Mouse (Mus musculus) lung, adult 2 months (tissue): ENCODE measurements around the gene Wdfy1.

Experiments used
- CTCF ChIP-seq: fragments of 200-500 bp; IDR thresholded peaks from 2 replicates; pipeline ENCODE4 v1.5.1; 2011; ENCODE audit warnings: mild to moderate bottlenecking, low read length, control low read depth; ENCODE audit not compliant: insufficient read depth
- POLR2A ChIP-seq: fragments of 200-500 bp; IDR thresholded peaks from 2 replicates; pipeline ENCODE4 v1.6.1; 2011; ENCODE audit warnings: low read depth, mild to moderate bottlenecking, control low read depth, low read length, borderline replicate concordance; ENCODE audit errors: extremely low read depth

DNA sequence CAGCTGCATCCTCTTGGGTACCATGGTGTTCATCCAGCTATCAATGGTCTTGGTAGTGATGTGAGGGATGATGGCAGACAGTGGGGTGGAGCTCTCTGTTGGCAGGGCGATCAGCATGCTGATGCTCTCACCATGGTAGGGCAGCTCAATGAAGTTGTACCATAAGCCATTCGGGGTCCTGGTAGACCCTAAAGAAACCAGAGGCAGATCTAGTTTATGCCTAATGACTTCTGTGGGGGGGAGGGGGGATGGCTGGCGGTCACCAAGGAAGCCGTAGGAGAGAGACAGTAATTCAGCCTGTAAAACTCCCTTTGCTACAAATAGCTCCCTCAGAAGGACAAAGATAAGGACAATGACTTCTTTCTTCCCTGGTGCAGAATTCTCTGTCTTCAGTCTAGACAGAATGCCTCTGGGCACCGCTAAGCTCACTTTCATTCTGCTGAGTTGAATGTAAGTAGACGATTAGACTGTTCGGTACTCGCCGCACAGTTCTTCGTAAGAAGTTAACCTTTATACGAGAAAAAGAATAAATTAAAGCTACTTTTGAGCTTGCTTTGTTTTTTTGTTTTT lies 27.0 kb upstream of the Wdfy1 start:
- TF ChIP-seq POLR2A, result no peak
- no peak for TF ChIP-seq CTCF
